Mouse (Mus musculus): Measurements from ENCODE around the gene Glra2.
"Not testable (repeated sequence)": the region's sequence is repeated elsewhere in the genome, so short reads cannot be mapped to it uniquely, and the experiment has no call there.

Glra2 gene

DNA sequence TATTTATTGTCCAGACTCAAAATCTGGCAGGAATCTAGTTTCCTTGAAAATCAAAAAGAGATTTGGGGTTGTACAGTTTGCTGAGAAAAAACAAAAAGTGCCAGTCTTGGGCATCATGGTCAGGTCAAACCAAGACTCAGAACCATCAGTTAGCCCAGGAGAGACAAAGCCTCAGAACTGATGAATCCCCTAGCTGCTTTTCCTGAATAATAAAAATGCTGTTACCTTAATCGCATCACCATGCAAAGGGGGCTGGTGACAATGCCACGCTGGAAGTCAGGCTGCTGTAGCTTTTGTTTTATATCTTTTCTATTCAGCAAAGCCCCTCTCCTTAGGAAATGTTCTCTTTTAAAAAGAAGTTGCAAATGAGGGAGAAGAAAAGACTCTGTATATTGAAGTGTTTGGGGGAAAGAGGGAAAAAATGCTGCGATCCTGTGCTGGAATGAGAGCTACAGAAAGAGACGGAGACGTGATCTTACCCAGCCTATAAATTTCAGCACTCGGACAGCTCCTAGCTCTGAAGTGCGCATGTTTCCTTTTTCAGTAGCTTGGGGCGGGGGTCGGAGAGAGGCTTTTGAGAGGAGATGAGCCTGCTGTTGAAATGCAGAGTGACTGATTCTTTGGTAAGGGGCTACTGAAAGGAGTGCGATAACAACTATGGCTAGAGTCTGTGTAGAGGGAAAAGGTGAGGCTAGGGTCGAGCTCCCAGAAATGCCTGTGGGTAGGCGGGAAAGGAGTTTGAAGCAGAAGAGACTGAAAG lies at the start of gene Glra2:
Gene Glra2 (minus strand): TSS at position 455 of the 760 bp plus-strand sequence.
- no peak for DNase-seq

- peak; percentile 29 for DNase-seq
Measured at GRCm38 (mm10) chrX:165362798-165363197, 35.6 kb upstream of the Glra2 start.

- no peak for DNase-seq
Measured at GRCm38 (mm10) chrX:165344611-165345010, 17.4 kb upstream of the Glra2 start.

GRCm38 (mm10) chrX:165327699-165328333 lies 623 bp upstream of the Glra2 start:
- no peak for DNase-seq

DNA sequence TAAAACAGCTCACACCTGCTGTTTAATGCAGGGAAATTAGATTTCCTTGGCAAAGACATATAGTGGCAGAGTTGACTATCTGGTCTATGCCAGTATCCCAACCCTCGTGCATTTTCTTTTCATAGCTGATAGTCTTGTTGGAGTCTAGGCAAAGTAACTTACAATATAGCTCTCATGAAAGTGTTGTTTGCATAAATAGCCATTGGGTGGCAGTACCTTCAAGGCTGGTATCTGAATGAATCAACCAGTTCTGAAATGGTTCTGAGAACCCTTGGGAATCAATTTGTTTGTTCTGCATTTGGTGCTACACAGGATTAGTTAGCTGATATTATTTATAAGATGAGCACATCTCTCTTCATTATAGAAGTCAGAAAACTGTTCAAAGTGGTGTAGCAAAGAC lies 133.6 kb downstream of the Glra2 start:
- DNase-seq = no peak

- no peak for DNase-seq
Measured at GRCm38 (mm10) chrX:165191170-165191569, 136.0 kb downstream of the Glra2 start.

DNA sequence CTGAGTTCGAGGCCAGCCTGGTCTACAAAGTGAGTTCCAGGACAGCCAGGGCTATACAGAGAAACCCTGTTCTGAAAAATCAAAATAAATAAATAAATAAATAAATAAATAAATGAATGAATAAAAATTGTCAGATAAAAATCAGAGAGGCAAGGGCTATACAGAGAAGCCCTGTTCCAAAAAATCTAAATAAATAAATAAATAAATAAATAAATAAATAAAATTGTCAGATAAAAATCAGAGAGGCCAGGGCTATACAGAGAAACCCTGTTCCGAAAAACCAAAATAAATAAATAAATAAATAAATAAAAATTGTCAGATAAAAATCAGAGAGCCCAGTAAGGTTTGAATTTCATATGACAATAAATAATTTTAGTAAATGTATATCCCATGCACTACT lies 144.2 kb downstream of the Glra2 start:
- not testable (repeated sequence) for DNase-seq

- DNase-seq = no peak
Measured at GRCm38 (mm10) chrX:165156549-165156948, 170.6 kb downstream of the Glra2 start.

DNA sequence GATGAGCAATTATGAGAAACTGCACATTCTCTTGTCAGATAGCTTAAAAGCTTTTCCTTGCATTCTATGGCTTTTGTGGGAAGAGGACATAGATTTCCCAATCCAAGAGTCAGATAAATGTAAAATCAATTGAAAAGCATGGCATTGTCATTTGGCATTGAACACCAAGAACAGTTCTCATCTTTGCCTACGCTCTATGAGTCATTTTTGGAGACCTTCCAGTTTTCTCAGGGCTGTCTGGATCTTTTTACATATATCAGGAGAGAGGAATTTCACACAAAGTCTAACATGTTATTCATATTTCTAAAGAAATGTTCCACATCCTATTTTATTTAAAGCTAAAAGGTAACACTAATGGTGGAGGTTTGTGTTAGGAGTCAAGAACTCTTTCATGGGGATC lies 223.0 kb downstream of the Glra2 start:
- DNase-seq = no peak

Data from kidney, adult 11 months (tissue).